Mouse (Mus musculus) CD4-positive, CD25-positive, alpha-beta regulatory T cell (primary cell): Measurements from ENCODE around the gene Disp2. TPM values are rescaled to one million over a fixed set of nuclear protein-coding genes. Genes with fewer than 3 reads are reported as not detected.

ENCODE experiments used
- polyA plus RNA-seq: library from polyadenylated mRNA; unstranded; fragments of 100-300 nt; shearing (Covaris generic); gene quantifications from one replicate; pipeline ENCODE4 v1.2.1, GENCODE M21; 2017

The Disp2 gene
- 0.12 TPM for polyA plus RNA-seq

GRCm38 (mm10) chr2:118779504-118780480 is at the start of gene Disp2:
TSS of gene Disp2 (plus strand) at chr2:118779719.

GRCm38 (mm10) chr2:118745232-118745884 is 34.2 kb upstream of the Disp2 start, which contains the start of gene Inafm2:
TSS of gene Inafm2 (plus strand) at chr2:118745758.

GRCm38 (mm10) chr2:118761906-118762783 is 17.4 kb upstream of the Disp2 start, which contains the start of gene Ccdc9b:
TSS of gene Ccdc9b (minus strand) at chr2:118762661.

GRCm38 (mm10) chr2:118772158-118772874 is 7.2 kb upstream of the Disp2 start, which contains the start of gene Phgr1:
TSS of gene Phgr1 (plus strand) at chr2:118772769.

GRCm38 (mm10) chr2:118813981-118814836 is 34.7 kb downstream of the Disp2 start, which contains the start of gene Knstrn:
TSS of gene Knstrn (plus strand) at chr2:118814003.

Other genes starting within 250 kb of the Disp2 start
- gene Bmf, start 230.0 kb upstream of the Disp2 start, polyA plus RNA-seq = 1.7 TPM
- gene Bub1b, start 181.5 kb upstream of the Disp2 start, polyA plus RNA-seq = 4.4 TPM
- gene Pak6, start 116.4 kb upstream of the Disp2 start, polyA plus RNA-seq = 0.20 TPM
- not detected for gene Ankrd63, start 75.8 kb upstream of the Disp2 start, polyA plus RNA-seq
- gene Plcb2, start 51.3 kb upstream of the Disp2 start, polyA plus RNA-seq = 56.3 TPM
- 8.2 TPM for gene Inafm2, start 34.0 kb upstream of the Disp2 start, polyA plus RNA-seq
- gene Ccdc9b, start 17.1 kb upstream of the Disp2 start, polyA plus RNA-seq = 0.12 TPM
- not detected for gene Phgr1, start 7.0 kb upstream of the Disp2 start, polyA plus RNA-seq
- gene Knstrn, start 34.3 kb downstream of the Disp2 start, polyA plus RNA-seq = 9.4 TPM
- 66.6 TPM for gene Ivd, start 82.2 kb downstream of the Disp2 start, polyA plus RNA-seq
- gene Bahd1, start 120.7 kb downstream of the Disp2 start, polyA plus RNA-seq = 22.5 TPM
- gene Chst14, start 146.8 kb downstream of the Disp2 start, polyA plus RNA-seq = 5.8 TPM
- 21.6 TPM for gene Ccdc32, start 249.7 kb downstream of the Disp2 start, polyA plus RNA-seq